In the genomic region with DNA sequence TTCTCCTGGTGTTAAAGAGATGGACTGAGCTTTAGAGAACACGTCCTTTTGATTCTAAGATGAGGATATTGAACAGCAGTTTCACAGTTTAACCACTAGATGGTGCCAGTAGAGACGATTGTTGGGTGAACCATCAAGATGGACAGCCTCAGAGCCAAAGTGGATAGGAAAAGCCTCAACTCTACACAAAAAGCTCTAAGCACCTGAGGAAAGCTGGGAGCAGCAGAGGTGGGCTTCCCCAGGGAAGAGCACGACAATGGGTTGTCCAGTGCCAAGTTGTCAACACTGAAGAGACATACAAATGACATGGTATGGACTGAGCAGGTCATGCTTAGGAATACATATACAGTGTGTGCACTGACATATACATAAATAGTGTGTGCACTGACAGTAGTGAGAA, we compare ENCODE assay signal across 8 mouse cellular contexts. TPM values are rescaled to one million over a fixed set of nuclear protein-coding genes. Genes with fewer than 3 reads are reported as not detected.
DNase-seq lines count a peak whose midpoint lies in the region; ATAC-seq and TF ChIP-seq lines count a peak whose summit lies in the region.

No protein-coding gene starts in this region.

- 6% methylated on average over 3 of the region's 3 CpGs for WGBS in forebrain, embryonic 11.5 days
- 6% methylated on average over 3 of the region's 3 CpGs for WGBS in forebrain, embryonic 10.5 days
- WGBS in liver, embryonic 11.5 days: 3% methylated on average over 3 of the region's 3 CpGs
- WGBS in liver, embryonic 12.5 days (ENCODE audit: insufficient replicate concordance): 5% methylated on average over 3 of the region's 3 CpGs
- 3% methylated on average over 3 of the region's 3 CpGs for WGBS in heart, embryonic 12.5 days

- no peak overlapping the region for H3K27ac ChIP-seq in forebrain, embryonic 11.5 days (ENCODE audit: low read depth, low read length)
- H3K27ac ChIP-seq in forebrain, embryonic 10.5 days: no peak overlapping the region
- H3K27ac ChIP-seq in liver, embryonic 11.5 days (ENCODE audit: low read depth, low read length): no peak overlapping the region
- H3K27ac ChIP-seq in liver, embryonic 12.5 days: no peak overlapping the region
- no peak overlapping the region for H3K27ac ChIP-seq in heart, embryonic 12.5 days (ENCODE audit: poor library complexity, severe bottlenecking)

- no peak overlapping the region for H3K9ac ChIP-seq in forebrain, embryonic 11.5 days (ENCODE audit: low read length)
- no peak overlapping the region for H3K9ac ChIP-seq in liver, embryonic 11.5 days (ENCODE audit: low read depth, low read length)
- no peak overlapping the region for H3K9ac ChIP-seq in liver, embryonic 12.5 days
- no peak overlapping the region for H3K9ac ChIP-seq in heart, embryonic 12.5 days

- 0 out of 2 replicates have a peak, but pooled peaks cover 2% of the 10 kb centered on the region for H3K4me1 ChIP-seq in forebrain, embryonic 11.5 days (replicated peaks; ENCODE audit: control insufficient read depth, insufficient read depth, low read length)
- peaks cover 9% of the 10 kb centered on the region for H3K4me1 ChIP-seq in forebrain, embryonic 10.5 days
- no peaks in the 10 kb centered on the region for H3K4me1 ChIP-seq in liver, embryonic 11.5 days (replicated peaks; ENCODE audit: control insufficient read depth, insufficient read depth, low read length)
- no peaks in the 10 kb centered on the region for H3K4me1 ChIP-seq in liver, embryonic 12.5 days
- H3K4me1 ChIP-seq in heart, embryonic 12.5 days (replicated peaks): 0 out of 2 replicates have a peak, but pooled peaks cover 2% of the 10 kb centered on the region

- H3K36me3 ChIP-seq in forebrain, embryonic 11.5 days (ENCODE audit: control insufficient read depth, insufficient read depth, low read length): no peaks in the 10 kb centered on the region
- H3K36me3 ChIP-seq in forebrain, embryonic 10.5 days (replicated peaks): no peaks in the 10 kb centered on the region
- H3K36me3 ChIP-seq in liver, embryonic 11.5 days (ENCODE audit: control insufficient read depth, insufficient read depth, low read length): no peaks in the 10 kb centered on the region
- no peaks in the 10 kb centered on the region for H3K36me3 ChIP-seq in liver, embryonic 12.5 days
- H3K36me3 ChIP-seq in heart, embryonic 12.5 days: no peaks in the 10 kb centered on the region

- no peak for TF ChIP-seq POLR2A in brain, embryonic 14.5 days (IDR thresholded peaks at IDR 0.05; ENCODE audit: borderline replicate concordance, extremely low read depth, insufficient read depth, insufficient read length, poor library complexity, severe bottlenecking)

- H3K4me2 ChIP-seq in forebrain, embryonic 11.5 days (ENCODE audit: low read depth, low read length, severe bottlenecking): no peak overlapping the region
- H3K4me2 ChIP-seq in liver, embryonic 11.5 days: no peak overlapping the region
- H3K4me2 ChIP-seq in liver, embryonic 12.5 days: no peak overlapping the region
- H3K4me2 ChIP-seq in heart, embryonic 12.5 days: no peak overlapping the region

- no peaks in the 10 kb centered on the region for H3K27me3 ChIP-seq in forebrain, embryonic 11.5 days (ENCODE audit: control insufficient read depth, insufficient read depth, low read length)
- no peaks in the 10 kb centered on the region for H3K27me3 ChIP-seq in forebrain, embryonic 10.5 days (ENCODE audit: poor library complexity, severe bottlenecking)
- H3K27me3 ChIP-seq in liver, embryonic 11.5 days (replicated peaks; ENCODE audit: control insufficient read depth, insufficient read depth, low read length): no peaks in the 10 kb centered on the region
- H3K27me3 ChIP-seq in liver, embryonic 12.5 days (replicated peaks): no peaks in the 10 kb centered on the region
- no peaks in the 10 kb centered on the region for H3K27me3 ChIP-seq in heart, embryonic 12.5 days (replicated peaks)

- ATAC-seq in forebrain, embryonic 11.5 days (replicated peaks; ENCODE audit: low FRiP score): peak; percentile 33; the same call in 1 of the 2 replicates
- 0 out of 2 replicates have a peak, but pooled peaks have one; percentile 7 for ATAC-seq in liver, embryonic 11.5 days (replicated peaks; ENCODE audit: low FRiP score)
- no peak for ATAC-seq in liver, embryonic 12.5 days
- ATAC-seq in megakaryocyte-erythroid progenitor cell, adult 5-6 weeks (replicated peaks; ENCODE audit: low FRiP score, low TSS enrichment, poor library complexity, severe bottlenecking): peak; percentile 90
- no peak for ATAC-seq in heart, embryonic 12.5 days (ENCODE audit: insufficient number of reproducible peaks, low FRiP score)

- TF ChIP-seq CTCF in brain, embryonic 14.5 days (IDR thresholded peaks at IDR 0.05; ENCODE audit: borderline replicate concordance, extremely low read depth, insufficient read depth, insufficient read length): peak; percentile 69; the same call in 1 of the 2 replicates

- H3K9me3 ChIP-seq in forebrain, embryonic 11.5 days (ENCODE audit: control insufficient read depth, low read length): no peaks in the 10 kb centered on the region
- no peaks in the 10 kb centered on the region for H3K9me3 ChIP-seq in forebrain, embryonic 10.5 days
- no peaks in the 10 kb centered on the region for H3K9me3 ChIP-seq in liver, embryonic 11.5 days (ENCODE audit: control insufficient read depth, low read length)
- no peaks in the 10 kb centered on the region for H3K9me3 ChIP-seq in liver, embryonic 12.5 days (replicated peaks)
- no peaks in the 10 kb centered on the region for H3K9me3 ChIP-seq in heart, embryonic 12.5 days (replicated peaks)

- no peak overlapping the region for H3K4me3 ChIP-seq in forebrain, embryonic 11.5 days (ENCODE audit: low read depth, low read length)
- no peak overlapping the region for H3K4me3 ChIP-seq in forebrain, embryonic 10.5 days
- no peak overlapping the region for H3K4me3 ChIP-seq in liver, embryonic 11.5 days (ENCODE audit: low read depth, low read length)
- no peak overlapping the region for H3K4me3 ChIP-seq in liver, embryonic 12.5 days
- H3K4me3 ChIP-seq in heart, embryonic 12.5 days: no peak overlapping the region

- no peak for DNase-seq in forebrain, embryonic 11.5 days (ENCODE audit: low spot score)
- no peak for DNase-seq in forebrain, embryonic 10.5 days (ENCODE audit: extremely low spot score, low spot score)
- DNase-seq in liver, embryonic 11.5 days (ENCODE audit: low spot score): no peak
- DNase-seq in brain, embryonic 14.5 days (ENCODE audit: low read depth): peak; percentile 74
- no peak for DNase-seq in gastrocnemius, postnatal 25 days

RNA-seq across cellular contexts. Expression of a gene that starts 12.1 kb away (rescaled TPM):
- polyA plus RNA-seq in forebrain, embryonic 11.5 days (2014; fragmentation: Nextera tagmentation; extraction: Ambion mirVana): 4.0 TPM in 2 replicates
- polyA plus RNA-seq in forebrain, embryonic 10.5 days (2016; fragmentation: Nextera tagmentation; extraction: Ambion mirVana): 2.8 and 3.3 TPM in 2 replicates
- polyA plus RNA-seq in liver, embryonic 11.5 days (2014; fragmentation: Nextera tagmentation; extraction: Ambion mirVana): 3.2 and 3.3 TPM in 2 replicates
- polyA plus RNA-seq in liver, embryonic 12.5 days (2016; fragmentation: Nextera tagmentation; extraction: Ambion mirVana): 1.8 and 2.3 TPM in 2 replicates
- polyA plus RNA-seq in brain, embryonic 14.5 days (2012; rRNA removed): 3.6 and 3.7 TPM in 2 replicates
- 0.50 TPM in 1 of 2 replicates, not detected in the other for total RNA-seq in megakaryocyte-erythroid progenitor cell, adult 5-6 weeks (2014; fragmentation: Nextera tagmentation)
- total RNA-seq in megakaryocyte-erythroid progenitor cell, adult 5-6 weeks (2017): 0.27 TPM in 1 of 2 replicates, not detected in the other
- total RNA-seq in gastrocnemius, postnatal 25 days (2021): under 1 TPM; 0.29 to 0.33 TPM
- polyA plus RNA-seq in heart, embryonic 12.5 days (2016; fragmentation: Nextera tagmentation; extraction: Ambion mirVana): 0.41 and 0.48 TPM in 2 replicates

Comparison
In these comparisons a context has a peak if more than half of its experiments do, and no peak if none do; other contexts are left out.
1. ATAC-seq: peak in forebrain, embryonic 11.5 days (single experiment), liver, embryonic 11.5 days (single experiment) and megakaryocyte-erythroid progenitor cell, adult 5-6 weeks (single experiment); none in liver, embryonic 12.5 days (single experiment) and heart, embryonic 12.5 days (single experiment).